8 mouse cellular contexts compared by ENCODE assay signal in the genomic region with DNA sequence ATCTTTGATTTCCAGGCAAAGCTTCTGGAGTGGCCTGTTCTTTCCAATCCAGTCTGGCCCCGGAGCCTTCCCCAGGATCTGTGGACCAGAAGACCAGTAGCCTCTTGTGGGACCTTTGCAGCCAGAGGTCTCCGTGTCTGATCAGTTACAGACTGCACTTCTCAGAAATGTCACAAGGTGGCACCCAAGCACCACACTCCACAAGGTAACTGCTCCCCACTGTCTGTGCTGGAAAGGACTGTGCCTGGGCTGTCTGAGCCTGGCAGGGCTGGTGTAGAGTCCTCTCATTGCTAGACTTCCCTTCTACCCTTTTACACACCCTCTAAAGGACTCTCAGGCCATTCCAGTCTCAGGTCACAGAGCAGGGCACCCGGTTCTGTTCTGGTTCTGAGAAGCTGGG. TPM values are rescaled to one million over a fixed set of nuclear protein-coding genes. Genes with fewer than 3 reads are reported as not detected.
A peak's percentile ranks its signal among the peaks of the same experiment; 100 is the strongest.
DNase-seq lines count a peak whose midpoint lies in the region; ATAC-seq and TF ChIP-seq lines count a peak whose summit lies in the region.

No protein-coding gene starts in this region.

- no peaks in the 10 kb centered on the region for H3K9me3 ChIP-seq in limb, embryonic 12.5 days
- H3K9me3 ChIP-seq in midbrain, postnatal 0 days (ENCODE audit: low read length), result no peaks in the 10 kb centered on the region

- DNase-seq in 3134 (ENCODE audit: extremely low read depth, insufficient read length, low spot score), result peak; percentile 21
- DNase-seq in adrenal gland, adult 8-10 months, result peak; percentile 56
- peak; percentile 72 for DNase-seq in embryo, embryonic 9.5 days (ENCODE audit: extremely low spot score)
- DNase-seq in heart, adult 18-20 months, result peak; percentile 64 to 84
- peak; percentile 84 for DNase-seq in kidney, adult 9 months
- DNase-seq in midbrain, postnatal 0 days (ENCODE audit: low spot score), result peak; percentile 78
- DNase-seq in spleen, postnatal 14 days (ENCODE audit: low spot score in 2 of 2), result peak; percentile 34 to 62

- H3K4me3 ChIP-seq in limb, embryonic 12.5 days (replicated peaks), result no peak overlapping the region
- H3K4me3 ChIP-seq in midbrain, postnatal 0 days (ENCODE audit: low read depth, low read length), result no peak overlapping the region

- H3K27ac ChIP-seq in limb, embryonic 12.5 days, result no peak overlapping the region
- H3K27ac ChIP-seq in midbrain, postnatal 0 days (ENCODE audit: low read depth, low read length), result no peak overlapping the region

- WGBS in limb, embryonic 12.5 days, result 53% methylated on average over 3 of the region's 3 CpGs
- WGBS in midbrain, postnatal 0 days, result 35% methylated on average over 3 of the region's 3 CpGs

- H3K36me3 ChIP-seq in limb, embryonic 12.5 days, result no peaks in the 10 kb centered on the region
- H3K36me3 ChIP-seq in midbrain, postnatal 0 days (ENCODE audit: insufficient read depth, low read length), result no peaks in the 10 kb centered on the region

- no peak overlapping the region for H3K4me2 ChIP-seq in limb, embryonic 12.5 days
- H3K4me2 ChIP-seq in midbrain, postnatal 0 days (ENCODE audit: low read depth, low read length, poor library complexity, severe bottlenecking), result no peak overlapping the region

- H3K27me3 ChIP-seq in limb, embryonic 12.5 days, result peaks cover 17% of the 10 kb centered on the region
- H3K27me3 ChIP-seq in midbrain, postnatal 0 days (ENCODE audit: insufficient read depth, low read length), result no peaks in the 10 kb centered on the region

- ATAC-seq in limb, embryonic 12.5 days (ENCODE audit: insufficient number of reproducible peaks, insufficient read depth, low FRiP score, low TSS enrichment, low read depth), result peak; percentile 72; the same call in 1 of the 2 replicates
- peak; percentile 83 for ATAC-seq in midbrain, postnatal 0 days (ENCODE audit: low FRiP score)

- TF ChIP-seq CTCF in midbrain, postnatal 0 days (IDR thresholded peaks at IDR 0.05), result peak; percentile 97

- H3K4me1 ChIP-seq in limb, embryonic 12.5 days (replicated peaks), result no peaks in the 10 kb centered on the region
- no peaks in the 10 kb centered on the region for H3K4me1 ChIP-seq in midbrain, postnatal 0 days (ENCODE audit: insufficient read depth, low read length)

- H3K9ac ChIP-seq in limb, embryonic 12.5 days (replicated peaks), result no peak overlapping the region
- no peak overlapping the region for H3K9ac ChIP-seq in midbrain, postnatal 0 days (replicated peaks; ENCODE audit: low read length, poor library complexity, severe bottlenecking)

RNA-seq across cellular contexts. Expression of gene Olfr545, which starts 7.5 kb away (rescaled TPM):
- total RNA-seq in adrenal gland, adult 8-10 months (2022), result not detected
- not detected for total RNA-seq in heart, adult 18-20 months (2021)
- 0.09 TPM in 1 of 2 replicates, not detected in the other for polyA plus RNA-seq in limb, embryonic 12.5 days (2016; fragmentation: Nextera tagmentation; extraction: Ambion mirVana)
- total RNA-seq in midbrain, postnatal 0 days (2014; rRNA removed), result not detected in 2 replicates
- polyA plus RNA-seq in midbrain, postnatal 0 days (2015; fragmentation: Nextera tagmentation; extraction: Ambion mirVana), result 0.07 and 0.17 TPM in 2 replicates

RNA-seq across cellular contexts. Expression of gene Olfr544, which starts 18.7 kb away (rescaled TPM):
- total RNA-seq in adrenal gland, adult 8-10 months (2022), result not detected
- not detected for total RNA-seq in heart, adult 18-20 months (2021)
- polyA plus RNA-seq in limb, embryonic 12.5 days (2016; fragmentation: Nextera tagmentation; extraction: Ambion mirVana), result not detected in 2 replicates
- not detected in 2 replicates for total RNA-seq in midbrain, postnatal 0 days (2014; rRNA removed)
- 0.12 TPM in 1 of 2 replicates, not detected in the other for polyA plus RNA-seq in midbrain, postnatal 0 days (2015; fragmentation: Nextera tagmentation; extraction: Ambion mirVana)

RNA-seq across cellular contexts. Expression of gene Olfr543, which starts 25.4 kb away (rescaled TPM):
- total RNA-seq in adrenal gland, adult 8-10 months (2022), result not detected
- not detected for total RNA-seq in heart, adult 18-20 months (2021)
- 0.24 and 0.33 TPM in 2 replicates for polyA plus RNA-seq in limb, embryonic 12.5 days (2016; fragmentation: Nextera tagmentation; extraction: Ambion mirVana)
- not detected in 2 replicates for total RNA-seq in midbrain, postnatal 0 days (2014; rRNA removed)
- polyA plus RNA-seq in midbrain, postnatal 0 days (2015; fragmentation: Nextera tagmentation; extraction: Ambion mirVana), result 0.29 and 0.38 TPM in 2 replicates

RNA-seq across cellular contexts. Expression of gene Olfr547, which starts 27.7 kb away (rescaled TPM):
- not detected for total RNA-seq in adrenal gland, adult 8-10 months (2022)
- not detected for total RNA-seq in heart, adult 18-20 months (2021)
- polyA plus RNA-seq in limb, embryonic 12.5 days (2016; fragmentation: Nextera tagmentation; extraction: Ambion mirVana), result not detected in 2 replicates
- total RNA-seq in midbrain, postnatal 0 days (2014; rRNA removed), result not detected in 2 replicates
- polyA plus RNA-seq in midbrain, postnatal 0 days (2015; fragmentation: Nextera tagmentation; extraction: Ambion mirVana), result not detected in 2 replicates

RNA-seq across cellular contexts. Expression of gene Olfr548-ps1, which starts 33.8 kb away (rescaled TPM):
- not detected for total RNA-seq in adrenal gland, adult 8-10 months (2022)
- total RNA-seq in heart, adult 18-20 months (2021), result not detected
- polyA plus RNA-seq in limb, embryonic 12.5 days (2016; fragmentation: Nextera tagmentation; extraction: Ambion mirVana), result not detected in 2 replicates
- not detected in 2 replicates for total RNA-seq in midbrain, postnatal 0 days (2014; rRNA removed)
- polyA plus RNA-seq in midbrain, postnatal 0 days (2015; fragmentation: Nextera tagmentation; extraction: Ambion mirVana), result not detected in 2 replicates

Comparison
In these comparisons a context has a peak if more than half of its experiments do, and no peak if none do; other contexts are left out.
1. DNase-seq: peak in every context shown above with its lines; median percentile 84 in kidney, adult 9 months; 78 in midbrain, postnatal 0 days; 74 in heart, adult 18-20 months; 72 in embryo, embryonic 9.5 days; 56 in adrenal gland, adult 8-10 months; 48 in spleen, postnatal 14 days; 21 in 3134.